Mouse (Mus musculus) midbrain, postnatal 0 days (tissue): ENCODE data around the gene Mboat2. TPM values are rescaled to one million over a fixed set of nuclear protein-coding genes. Genes with fewer than 3 reads are reported as not detected.

Experiments
- ATAC-seq: fragments of 200-750 bp; cut with Nextera tagmentation; 2 replicates; pipeline ENCODE4 v1.8.0; 2017; ENCODE audit warnings: moderate number of reproducible peaks, mild to moderate bottlenecking, moderate TSS enrichment, moderate library complexity; ENCODE audit not compliant: low FRiP score
- DNase-seq: peaks from one replicate; pipeline ENCODE4 v3.0.0-alpha.2; 2015; ENCODE audit warnings: low spot score
- H3K27ac ChIP-seq: fragments of 300-500 bp; sonication (generic); 2 replicates; pipeline ENCODE4 v1.5.1; 2014; ENCODE audit warnings: low read depth, mild to moderate bottlenecking, low read length, mixed read lengths
- H3K27me3 ChIP-seq: fragments of 300-500 bp; sonication (generic); 2 replicates; pipeline ENCODE4 v1.6.1; 2014; ENCODE audit warnings: low read length, control low read depth, mixed read lengths; ENCODE audit not compliant: insufficient read depth
- H3K36me3 ChIP-seq: fragments of 300-500 bp; sonication (generic); 2 replicates; pipeline ENCODE4 v1.6.1; 2014; ENCODE audit warnings: low read length, control low read depth, mixed read lengths; ENCODE audit not compliant: insufficient read depth
- H3K4me1 ChIP-seq: fragments of 300-500 bp; sonication (generic); 2 replicates; pipeline ENCODE4 v1.6.1; 2014; ENCODE audit warnings: mild to moderate bottlenecking, control low read depth, antibody characterized with exemption, low read length, mixed read lengths; ENCODE audit not compliant: insufficient read depth
- H3K4me2 ChIP-seq: fragments of 300-500 bp; sonication (generic); 2 replicates; pipeline ENCODE4 v1.6.1; 2014; ENCODE audit warnings: low read depth, mild to moderate bottlenecking, low read length, mixed read lengths; ENCODE audit not compliant: poor library complexity, severe bottlenecking
- H3K4me3 ChIP-seq: fragments of 300-500 bp; sonication (generic); 2 replicates; pipeline ENCODE4 v1.5.1; 2014; ENCODE audit warnings: low read depth, mild to moderate bottlenecking, low read length, moderate library complexity
- H3K9ac ChIP-seq: fragments of 300-500 bp; sonication (generic); replicated peaks from 2 replicates; pipeline ENCODE4 v1.6.1; 2014; ENCODE audit warnings: mild to moderate bottlenecking, low read length, moderate library complexity, mixed read lengths; ENCODE audit not compliant: poor library complexity, severe bottlenecking
- H3K9me3 ChIP-seq: fragments of 300-500 bp; sonication (generic); 2 replicates; pipeline ENCODE4 v1.6.1; 2016; ENCODE audit warnings: low read length, control low read depth
- CTCF ChIP-seq: IDR thresholded peaks from 2 replicates; pipeline ENCODE4 v1.5.1; 2016; ENCODE audit warnings: antibody characterized with exemption, mild to moderate bottlenecking
- WGBS: fragments of 180-500 bp; shearing (Covaris S2); extraction: QIAGEN DNeasy Blood & Tissue Kit; methylation state at CpG from one replicate; pipeline ENCODE4 v1.1.7; 2014; 5-methylcytosine and 5-hydroxymethylcytosine counted together
- polyA plus RNA-seq: library from polyadenylated mRNA; unstranded; fragments of >200 nt; fragmentation: Nextera tagmentation; extraction: Ambion mirVana; gene quantifications from 2 replicates; pipeline ENCODE4 v1.2.1, GENCODE M21; 2015
- total RNA-seq: library from RNA; depleted of rRNA; stranded (reverse); fragments of >200 nt; gene quantifications from 2 replicates; pipeline ENCODE4 v1.2.3, GENCODE M21; 2014

Mboat2 gene
- total and polyA plus RNA-seq, 2 experiments from 2014 or later = 62.0 to 69.2 TPM

DNA sequence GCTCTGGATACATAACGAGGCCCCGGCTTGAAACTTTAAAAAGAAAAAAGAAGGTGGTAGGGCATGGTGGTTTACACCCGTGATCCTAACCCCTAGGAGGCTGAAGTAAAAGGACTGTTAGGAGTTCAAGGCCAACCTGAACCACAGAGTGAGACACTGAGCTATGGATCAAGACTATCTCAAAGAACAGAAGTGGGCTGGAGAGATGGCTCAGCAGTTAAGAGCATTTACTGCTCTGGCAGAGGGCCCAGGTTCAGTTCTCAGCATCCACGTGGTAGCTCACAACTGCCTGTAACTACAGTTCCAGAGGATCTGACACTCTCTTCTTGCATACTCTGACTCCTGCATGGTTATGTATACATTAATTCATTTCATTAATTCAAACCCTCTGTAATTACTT, 112.7 kb downstream of the Mboat2 start:
- H3K4me2 ChIP-seq = no peak overlapping the region
- peaks cover 14% of the 10 kb centered on the region for H3K36me3 ChIP-seq
- no peaks in the 10 kb centered on the region for H3K9me3 ChIP-seq
- WGBS = 88% methylated on average over 4 of the region's 4 CpGs
- no peak for TF ChIP-seq CTCF
- H3K4me3 ChIP-seq = no peak overlapping the region
- H3K27ac ChIP-seq = no peak overlapping the region
- H3K4me1 ChIP-seq = no peaks in the 10 kb centered on the region
- ATAC-seq (no peak), DNase-seq (no peak)
- no peaks in the 10 kb centered on the region for H3K27me3 ChIP-seq
- H3K9ac ChIP-seq = no peak overlapping the region

DNA sequence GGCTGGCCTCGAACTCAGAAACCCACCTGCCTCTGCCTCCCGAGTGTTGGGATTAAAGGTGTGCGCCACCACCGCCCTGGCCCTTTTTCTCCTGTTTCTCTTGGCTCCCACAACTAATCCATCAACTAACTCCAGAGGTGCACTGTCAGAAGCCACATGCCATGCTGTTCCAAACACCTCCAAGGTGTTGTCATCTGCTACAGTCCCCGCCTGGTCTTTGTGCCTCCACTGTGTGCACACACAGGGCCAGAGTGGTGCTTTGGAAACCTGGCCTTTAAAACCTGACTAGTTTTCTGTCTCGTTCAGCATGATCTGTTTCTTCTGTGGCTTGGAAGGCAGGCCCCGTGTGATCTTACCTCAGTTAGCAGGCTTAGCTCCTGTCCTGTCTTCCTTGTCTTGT, 113.9 kb downstream of the Mboat2 start:
- TF ChIP-seq CTCF = no peak
- WGBS = 93% methylated on average over 5 of the region's 7 CpGs
- DNase-seq (no peak), ATAC-seq (no peak)
- H3K4me2 ChIP-seq = no peak overlapping the region
- peaks cover 12% of the 10 kb centered on the region for H3K36me3 ChIP-seq
- no peaks in the 10 kb centered on the region for H3K27me3 ChIP-seq
- H3K9ac ChIP-seq = no peak overlapping the region
- H3K4me1 ChIP-seq = no peaks in the 10 kb centered on the region
- H3K9me3 ChIP-seq = no peaks in the 10 kb centered on the region
- H3K4me3 ChIP-seq = no peak overlapping the region
- H3K27ac ChIP-seq = no peak overlapping the region

DNA sequence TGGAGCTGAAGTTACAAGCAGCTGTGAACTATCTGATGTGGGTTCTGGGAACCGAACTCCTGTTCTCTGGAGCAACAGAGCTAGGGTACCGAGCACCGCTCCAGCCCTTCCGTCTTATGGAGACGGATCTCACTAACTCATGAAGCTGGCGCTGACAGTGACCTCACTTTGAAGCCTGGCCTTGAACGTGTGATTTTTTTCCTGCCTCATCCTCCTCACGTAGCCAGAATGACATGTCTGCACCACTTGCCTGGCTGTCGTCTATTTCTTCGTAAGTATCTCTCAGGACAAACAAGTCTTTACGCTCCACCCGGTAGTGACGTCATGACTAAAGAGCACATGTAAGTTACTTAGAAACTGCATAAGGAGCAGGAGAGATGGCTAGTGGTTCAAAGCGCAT, 116.4 kb downstream of the Mboat2 start:
- no peak for DNase-seq
- H3K4me1 ChIP-seq = no peaks in the 10 kb centered on the region
- no peaks in the 10 kb centered on the region for H3K27me3 ChIP-seq
- H3K9ac ChIP-seq = no peak overlapping the region
- H3K4me3 ChIP-seq = no peak overlapping the region
- 94% methylated on average over 14 of the region's 14 CpGs for WGBS
- H3K27ac ChIP-seq = no peak overlapping the region
- no peaks in the 10 kb centered on the region for H3K9me3 ChIP-seq
- no peak for TF ChIP-seq CTCF
- ATAC-seq = no peak
- H3K4me2 ChIP-seq = no peak overlapping the region
- peaks cover 10% of the 10 kb centered on the region for H3K36me3 ChIP-seq

DNA sequence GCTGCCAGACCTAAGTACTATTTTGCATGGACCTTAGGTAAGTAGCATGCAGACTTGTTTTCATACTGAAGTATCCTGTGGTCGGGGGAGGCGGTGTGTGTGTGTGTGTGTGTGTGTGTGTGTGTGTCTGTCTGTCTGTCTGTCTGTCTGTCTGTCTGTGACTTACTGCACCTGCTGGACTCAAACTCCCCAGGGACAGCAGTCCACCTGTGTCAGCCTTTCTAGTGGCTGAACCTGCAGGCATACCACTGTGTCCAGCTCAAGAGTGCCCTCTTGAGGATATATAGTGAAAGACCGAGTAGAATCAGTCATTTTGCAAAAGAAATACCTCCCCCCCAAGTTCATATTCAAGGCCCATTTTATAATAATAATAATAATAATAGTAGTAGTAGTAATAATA, 117.7 kb downstream of the Mboat2 start:
- no peaks in the 10 kb centered on the region for H3K27me3 ChIP-seq
- peaks cover 10% of the 10 kb centered on the region for H3K36me3 ChIP-seq
- WGBS = 64% methylated on average over 3 of the region's 3 CpGs
- ATAC-seq (no peak), DNase-seq (peak; percentile 79)
- H3K4me2 ChIP-seq = no peak overlapping the region
- H3K4me1 ChIP-seq = no peaks in the 10 kb centered on the region
- H3K9ac ChIP-seq = no peak overlapping the region
- no peaks in the 10 kb centered on the region for H3K9me3 ChIP-seq
- no peak overlapping the region for H3K4me3 ChIP-seq
- H3K27ac ChIP-seq = no peak overlapping the region
- peak; percentile 81 for TF ChIP-seq CTCF

DNA sequence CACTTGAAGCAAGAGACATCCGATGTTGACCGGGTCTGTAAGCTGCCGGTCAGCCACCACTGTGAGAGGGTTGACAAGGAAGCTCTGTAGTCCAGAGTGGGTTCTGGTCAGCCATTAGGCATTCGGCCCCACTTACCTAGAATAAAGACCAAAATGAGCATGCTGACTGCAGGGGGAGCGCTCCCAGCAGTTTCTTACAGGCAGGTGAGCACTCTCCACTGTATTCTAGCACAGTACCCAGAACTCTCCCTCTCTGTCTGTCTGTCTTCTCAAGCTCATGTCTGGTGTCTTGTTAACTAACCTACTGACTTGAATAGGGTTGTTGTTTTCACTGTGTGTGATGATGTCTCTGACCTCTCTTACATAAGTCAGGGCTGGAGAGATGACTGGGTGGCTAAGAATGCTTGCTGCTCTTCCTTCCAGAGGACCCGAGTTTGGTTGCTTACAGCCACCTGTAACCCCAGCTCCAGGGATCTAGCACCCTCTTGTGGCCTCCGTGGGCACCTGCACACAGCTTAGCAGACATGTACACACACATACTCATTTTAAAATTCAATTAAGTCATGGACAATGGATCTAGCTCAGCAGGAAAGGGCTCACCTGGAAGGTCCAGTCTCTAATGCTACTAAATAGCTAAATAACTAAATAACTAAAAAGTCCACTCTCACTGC, 119.8 kb downstream of the Mboat2 start:
- Histone ChIP-seq H3K36me3 (peaks cover 24% of the 10 kb centered on the region), H3K4me3 (no peak overlapping the region)

DNA sequence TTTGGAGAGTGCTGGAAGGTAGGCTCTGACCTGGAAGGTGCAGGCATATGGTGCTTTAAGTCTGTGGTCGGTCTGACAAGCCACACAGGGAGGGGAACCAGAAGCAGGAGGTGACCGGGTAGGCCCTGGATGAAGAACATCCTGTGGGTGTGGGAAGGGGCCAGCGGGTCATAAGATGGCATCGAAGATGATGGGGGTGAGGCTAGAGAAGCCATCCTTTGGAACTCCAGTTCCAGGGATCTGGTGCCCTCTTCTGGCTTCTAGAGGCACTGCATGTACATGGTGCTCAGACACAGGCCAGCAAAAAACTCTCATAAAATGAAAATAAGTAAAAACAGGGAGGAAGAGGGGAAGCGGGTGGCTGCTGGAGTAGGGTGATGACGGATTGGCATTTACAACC, 121.5 kb downstream of the Mboat2 start:
- H3K4me1 ChIP-seq = no peaks in the 10 kb centered on the region
- DNase-seq = peak; percentile 66
- H3K9me3 ChIP-seq = no peaks in the 10 kb centered on the region
- H3K36me3 ChIP-seq = peaks cover 26% of the 10 kb centered on the region
- H3K4me2 ChIP-seq = no peak overlapping the region
- no peak overlapping the region for H3K27ac ChIP-seq
- peak; percentile 93 for TF ChIP-seq CTCF
- H3K9ac ChIP-seq = no peak overlapping the region
- 66% methylated on average over 6 of the region's 6 CpGs for WGBS
- no peak overlapping the region for H3K4me3 ChIP-seq
- peak; percentile 70; the same call in 1 of the 2 replicates for ATAC-seq
- H3K27me3 ChIP-seq = no peaks in the 10 kb centered on the region

More for the DNA sequence above, 119.8 kb downstream of the Mboat2 start:
- Histone ChIP-seq H3K9ac (no peak overlapping the region), H3K27ac (no peak overlapping the region), H3K4me2 (no peak overlapping the region), H3K27me3 (no peaks in the 10 kb centered on the region), H3K4me1 (no peaks in the 10 kb centered on the region), H3K9me3 (no peaks in the 10 kb centered on the region)
- ATAC-seq = no peak
- whole genome bisulfite sequencing = 89% methylated on average over 7 of the region's 7 CpGs
- peak; percentile 18 for DNase-seq
- peak; percentile 68 for TF ChIP-seq CTCF
